Mouse (Mus musculus): ENCODE measurements at regions not wholly inside any gene's neighbourhood (a gene's known extent, or its start where the extent isn't known, plus 50 kb on each side); places are given as distances from the start of the nearest gene placed in this dataset.

GRCm38 (mm10) chr2:17854088-17854487, 122.8 kb upstream of the Nebl start:
- no peak for TF ChIP-seq POLR2A (IDR thresholded peaks at IDR 0.05; ENCODE audit: low read depth, low read length)
- TF ChIP-seq CTCF (IDR thresholded peaks at IDR 0.05; ENCODE audit: extremely low read depth, insufficient read depth, insufficient read length, insufficient replicate concordance): no peak
